Mouse (Mus musculus) left cerebral cortex, postnatal 36 days (tissue): ENCODE data around the gene St3gal2. TPM values are rescaled to one million over a fixed set of nuclear protein-coding genes. Genes with fewer than 3 reads are reported as not detected.
A peak's percentile ranks its signal among the peaks of the same experiment; 100 is the strongest.
"Not testable (repeated sequence)": the region's sequence is repeated elsewhere in the genome, so short reads cannot be mapped to it uniquely, and the experiment has no call there.

Experiments used
- DNase-seq, 2 experiments: peaks; one replicate each; pipeline ENCODE4 v3.0.0; 2021 to 2022; ENCODE audit warnings: low spot score in 2 of 2, mixed read lengths in 1 of 2
- intact Hi-C: fragments of 180-260 bp; cut with DNase I; formaldehyde crosslinking; loops from one replicate; pipeline ENCODE4 v1.15.1; 2025
- total RNA-seq, 2 experiments: library from RNA; stranded (reverse); gene quantifications; 2 replicates each; pipeline ENCODE4 v1.2.3; 2021

Gene St3gal2
- total RNA-seq, 2 experiments from 2014 or later: 93.3 to 94.1 TPM

DNA sequence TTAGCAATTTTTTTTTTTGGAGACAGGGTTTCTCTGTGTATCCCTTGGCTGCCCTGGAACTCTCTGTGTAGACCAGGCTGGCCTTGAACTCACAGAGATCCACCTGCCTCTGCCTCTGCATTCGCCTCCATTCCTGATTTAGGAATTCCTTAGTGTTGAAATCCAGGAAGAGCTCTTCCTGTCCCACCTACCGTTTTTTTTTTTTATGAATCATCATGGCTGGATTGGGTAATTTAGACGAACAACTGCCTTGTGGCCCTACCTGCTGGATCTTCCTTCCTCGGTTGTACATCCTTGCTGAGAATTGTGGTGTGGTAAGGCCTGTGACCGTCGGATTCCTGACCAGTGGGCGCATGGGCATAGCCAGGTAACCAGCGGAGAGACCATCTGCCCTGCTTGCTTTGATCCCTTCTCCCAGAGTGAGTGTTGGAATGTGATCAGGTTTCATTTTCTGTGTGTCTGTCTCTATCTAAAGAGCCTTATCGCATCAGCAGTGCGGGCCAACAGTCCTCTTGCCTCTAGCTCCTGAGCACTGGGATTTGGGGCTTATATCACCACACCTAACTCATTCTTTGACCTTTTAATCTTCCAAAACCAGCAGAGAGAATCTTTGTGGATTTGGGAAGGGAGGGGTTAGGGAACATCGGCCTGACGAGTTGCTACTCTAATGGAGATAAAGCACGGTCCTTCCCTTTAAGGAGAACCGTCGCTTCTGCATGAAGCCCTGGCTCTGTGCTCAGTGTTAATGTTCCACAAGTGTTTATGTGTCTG is 21.1 kb downstream of the St3gal2 start:
- DNase-seq: no peak
- intact Hi-C loops: no loop called here

DNA sequence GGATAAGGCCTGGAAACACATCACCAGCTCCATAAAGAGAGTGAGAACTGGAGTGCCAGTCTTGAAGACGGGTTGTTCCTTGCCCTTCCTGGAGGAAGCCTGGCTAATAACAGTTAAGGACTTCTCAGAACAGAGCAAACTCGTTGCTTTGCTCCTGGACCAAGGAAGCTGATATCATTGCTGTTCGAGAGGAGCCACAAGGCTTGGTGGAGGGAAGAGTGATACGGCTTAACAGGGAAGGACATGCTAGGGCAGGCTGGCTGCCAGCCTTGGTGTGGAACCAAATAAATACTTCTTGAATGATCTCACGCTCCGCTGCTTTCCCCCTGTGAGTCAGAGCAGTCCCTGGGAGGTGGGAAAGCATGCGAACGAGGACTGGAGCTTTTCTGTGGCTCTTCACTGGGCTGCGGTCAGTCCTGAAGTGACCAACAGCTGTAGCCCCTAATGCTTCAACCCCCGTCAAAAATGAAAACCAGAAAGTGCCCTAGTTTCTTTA is 21.8 kb downstream of the St3gal2 start:
- intact Hi-C loops: no loop called here
- DNase-seq: no peak

DNA sequence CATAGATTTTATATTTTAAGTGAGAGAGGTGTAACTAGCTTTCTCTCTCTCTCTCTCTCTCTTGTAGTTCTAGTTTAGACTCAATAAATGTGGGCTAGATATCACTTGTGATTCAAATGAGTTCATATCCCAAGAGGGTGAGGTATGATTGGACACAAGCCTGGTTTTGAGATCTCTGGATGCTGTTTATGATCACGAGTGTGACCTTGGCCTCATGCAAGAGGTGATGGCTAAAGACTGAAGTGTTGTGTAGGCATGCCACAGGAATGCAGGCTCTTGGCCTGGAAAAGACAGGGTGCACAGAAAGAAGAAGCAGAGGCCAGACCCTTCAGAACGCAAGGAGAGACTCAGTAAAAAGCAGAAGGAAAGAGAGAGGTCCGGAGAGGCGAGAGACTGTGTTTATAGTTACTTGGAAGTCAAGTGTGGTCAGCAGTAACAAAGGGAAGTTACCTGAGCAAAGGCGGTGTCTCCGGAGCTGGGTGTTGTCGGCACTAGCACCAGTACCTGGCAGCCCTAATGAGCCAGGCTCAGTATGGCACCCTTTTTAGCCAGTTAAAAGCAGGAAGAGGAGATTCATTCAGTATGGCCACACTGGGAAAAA is 24.7 kb downstream of the St3gal2 start:
- DNase-seq: no peak
- intact Hi-C loops: no loop called here

DNA sequence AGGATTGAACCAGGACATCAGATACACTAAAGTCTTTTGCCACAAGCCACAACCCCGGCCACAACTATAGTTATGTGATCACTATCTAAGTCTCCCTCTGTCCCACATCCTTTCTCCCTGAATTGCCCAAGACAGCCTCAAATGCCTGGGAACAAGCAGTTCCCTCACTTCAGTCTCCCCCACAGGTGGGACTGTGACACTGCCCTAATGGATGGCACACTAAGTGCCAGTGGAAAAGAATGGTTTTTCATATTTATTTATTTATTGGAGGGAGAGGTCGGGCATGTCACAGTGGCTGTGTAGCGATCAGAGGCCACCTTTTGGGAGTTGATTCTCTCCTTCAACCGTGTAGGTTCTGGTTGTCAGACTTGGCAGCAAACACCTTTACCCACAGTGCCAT is 26.0 kb downstream of the St3gal2 start:
- DNase-seq: no peak
- intact Hi-C loops: no loop called here

- DNase-seq: peak; percentile 37 to 44
- intact Hi-C loops: no loop called here
Observed at GRCm38 (mm10) chr8:110950065-110950484, 30.4 kb downstream of the St3gal2 start.

DNA sequence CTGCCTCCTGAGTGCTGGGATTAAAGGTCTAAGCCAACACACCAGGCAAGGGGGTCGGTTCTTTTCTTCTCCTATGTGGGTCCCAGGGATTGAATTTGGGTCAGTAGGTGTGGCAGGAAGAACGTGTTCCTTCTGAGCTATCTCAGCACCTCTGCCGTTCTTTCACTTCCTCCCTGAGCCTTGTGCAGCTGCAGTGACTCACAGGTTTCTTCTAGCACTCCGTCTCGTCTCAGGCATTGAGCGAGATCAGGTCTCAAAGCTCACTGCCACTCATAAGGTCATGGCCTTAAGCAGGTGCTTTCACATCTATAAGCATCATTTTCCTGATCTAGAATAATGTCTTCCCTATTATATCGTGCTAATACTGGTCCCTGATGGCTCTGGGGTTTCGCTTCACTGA is 35.1 kb downstream of the St3gal2 start:
- intact Hi-C loops: no loop called here
- no peak for DNase-seq

DNA sequence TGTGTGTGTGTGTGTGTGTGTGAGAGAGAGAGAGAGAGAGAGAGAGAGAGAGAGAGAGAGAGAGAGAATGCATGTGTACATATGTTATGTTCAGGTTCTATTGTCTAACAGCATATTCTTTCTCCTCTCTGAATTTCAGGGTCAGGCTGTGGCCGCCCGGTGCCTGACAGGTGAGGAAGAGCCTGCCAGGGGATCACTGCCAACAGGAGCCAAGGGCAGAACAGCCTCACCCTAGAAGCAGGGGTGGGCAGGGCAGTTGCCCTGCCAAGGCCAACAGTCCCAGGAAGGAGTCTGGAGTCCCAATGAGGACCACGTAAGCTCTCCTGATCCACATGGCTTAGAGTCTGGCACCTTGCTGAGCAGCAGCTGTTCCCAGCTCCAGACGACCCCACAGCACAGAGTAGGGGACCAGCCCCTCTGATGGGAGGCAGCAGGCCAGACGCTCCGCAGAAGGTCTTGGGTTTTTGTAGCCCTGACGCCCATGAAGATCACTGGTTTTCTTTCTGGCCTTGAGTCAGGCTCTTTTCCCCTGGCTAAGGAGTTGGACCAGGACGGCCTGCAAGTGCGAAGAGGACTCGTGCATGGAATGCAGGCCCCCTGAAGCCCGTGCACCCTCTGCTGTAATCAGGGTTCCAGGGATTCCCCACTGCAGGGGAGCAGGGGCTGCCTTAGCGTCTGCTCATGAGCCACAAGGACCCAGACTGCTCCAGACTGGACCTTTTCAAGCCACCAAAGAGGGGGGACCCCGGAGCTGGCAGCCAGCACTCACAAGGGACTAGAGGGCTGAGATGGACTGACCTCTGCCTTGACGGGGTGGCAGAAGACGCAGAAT is 37.1 kb downstream of the St3gal2 start:
- no peak for DNase-seq
- intact Hi-C loops: no loop called here

DNA sequence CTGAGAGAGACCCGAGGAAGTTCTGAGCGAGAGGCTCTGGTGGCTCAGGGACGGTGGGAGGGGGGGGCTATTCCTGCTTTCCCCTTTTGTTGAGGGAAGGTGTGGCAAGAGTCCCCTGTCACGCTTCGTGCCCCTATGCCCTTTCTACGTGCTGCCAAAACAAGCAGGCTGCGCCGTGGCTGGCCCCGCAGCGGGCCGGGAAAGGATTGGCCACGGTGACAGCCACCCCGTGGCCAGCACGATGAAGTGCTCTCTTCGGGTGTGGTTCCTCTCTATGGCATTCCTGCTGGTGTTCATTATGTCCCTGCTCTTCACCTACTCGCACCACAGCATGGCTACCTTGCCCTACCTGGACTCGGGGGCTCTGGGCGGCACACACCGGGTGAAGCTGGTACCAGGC is 37.7 kb downstream of the St3gal2 start:
- intact Hi-C loops: no loop called here
- DNase-seq: no peak

- intact Hi-C loops: no loop called here
- no peak for DNase-seq
Observed at GRCm38 (mm10) chr8:110958135-110958534, 38.4 kb downstream of the St3gal2 start.

DNA sequence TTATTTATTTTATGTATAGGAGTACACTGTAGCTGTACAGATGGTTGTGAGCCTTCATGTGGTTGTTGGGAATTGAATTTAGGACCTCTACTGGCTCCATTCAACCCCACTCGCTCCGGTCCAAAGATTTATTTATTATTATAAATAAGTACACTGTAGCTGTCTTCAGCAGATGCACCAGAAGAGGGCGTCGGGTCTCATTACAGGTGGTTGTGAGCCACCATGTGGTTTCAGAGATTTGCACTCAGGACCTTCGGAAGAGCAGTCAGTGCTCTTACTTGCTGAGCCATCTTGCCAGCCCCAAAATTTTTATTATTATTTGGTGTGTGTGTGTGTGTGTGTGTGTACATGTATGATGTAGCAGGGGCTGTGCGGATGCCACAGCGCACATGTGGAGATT is 38.8 kb downstream of the St3gal2 start:
- DNase-seq, intact Hi-C loops: not testable (repeated sequence)

GRCm38 (mm10) chr8:110959071-110959780 is 39.5 kb downstream of the St3gal2 start:
- intact Hi-C loops: no loop called here
- DNase-seq: no peak

- DNase-seq: no peak
- intact Hi-C loops: no loop called here
Observed at GRCm38 (mm10) chr8:110959906-110960305, 40.2 kb downstream of the St3gal2 start.

DNA sequence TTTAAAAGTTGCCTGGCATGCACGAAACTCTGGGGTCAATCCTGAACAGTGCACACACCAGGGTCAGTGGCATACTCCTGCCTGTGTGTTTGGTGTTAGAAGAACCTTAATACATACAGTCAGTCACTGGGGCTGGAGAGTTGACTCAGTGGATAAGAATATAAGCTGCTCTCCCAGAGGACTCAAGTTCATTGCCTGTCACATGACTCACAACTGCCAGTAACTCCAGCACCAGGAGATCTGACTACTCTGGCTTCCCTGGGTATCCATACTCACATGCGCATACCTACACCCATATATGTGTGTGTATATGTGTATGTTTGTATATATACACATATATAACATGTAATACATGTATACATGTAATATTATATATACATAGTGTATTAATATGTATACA is 43.3 kb downstream of the St3gal2 start:
- no peak for DNase-seq
- intact Hi-C loops: no loop called here

DNA sequence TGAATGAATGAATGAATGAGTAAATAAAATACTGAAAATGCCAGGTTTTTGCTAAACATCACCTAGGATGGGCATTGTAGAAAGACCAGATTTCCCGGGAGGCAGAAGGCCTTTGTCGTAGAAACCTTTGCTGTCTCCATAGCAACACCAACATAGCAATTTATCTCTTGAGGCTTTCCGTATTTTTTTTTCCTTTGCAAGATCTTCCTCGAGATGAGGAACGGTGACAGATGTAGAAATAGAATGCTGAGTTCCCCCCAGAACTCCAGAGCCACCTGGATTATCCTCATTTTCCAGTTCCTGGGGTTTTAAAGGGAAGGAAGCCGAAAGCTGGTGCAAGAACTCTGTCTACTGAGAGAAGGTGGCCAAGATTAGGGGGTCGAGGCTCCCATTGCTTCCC is 44.9 kb downstream of the St3gal2 start:
- no peak for DNase-seq
- intact Hi-C loops: no loop called here

DNA sequence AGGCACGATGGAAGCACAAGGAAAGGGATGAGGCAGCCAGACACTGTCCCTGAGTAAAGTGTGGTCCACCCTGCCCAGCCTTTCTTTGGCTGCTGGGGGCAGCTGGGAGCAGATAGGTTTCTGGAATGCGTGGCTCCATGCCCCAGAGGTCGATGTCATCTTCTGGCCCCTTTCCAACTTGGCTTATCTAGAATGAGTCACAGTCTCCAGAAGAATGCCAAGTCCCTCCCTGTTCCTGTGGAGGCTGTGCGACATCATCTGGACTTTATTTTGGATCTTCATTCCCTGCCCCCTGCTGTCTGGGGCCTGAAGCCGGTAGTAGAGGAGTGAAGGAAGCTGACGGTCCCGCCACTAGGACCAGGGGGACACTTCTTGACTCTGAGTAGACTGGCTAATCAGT is 45.9 kb downstream of the St3gal2 start:
- intact Hi-C loops: no loop called here
- peak; percentile 67 to 73 for DNase-seq

DNA sequence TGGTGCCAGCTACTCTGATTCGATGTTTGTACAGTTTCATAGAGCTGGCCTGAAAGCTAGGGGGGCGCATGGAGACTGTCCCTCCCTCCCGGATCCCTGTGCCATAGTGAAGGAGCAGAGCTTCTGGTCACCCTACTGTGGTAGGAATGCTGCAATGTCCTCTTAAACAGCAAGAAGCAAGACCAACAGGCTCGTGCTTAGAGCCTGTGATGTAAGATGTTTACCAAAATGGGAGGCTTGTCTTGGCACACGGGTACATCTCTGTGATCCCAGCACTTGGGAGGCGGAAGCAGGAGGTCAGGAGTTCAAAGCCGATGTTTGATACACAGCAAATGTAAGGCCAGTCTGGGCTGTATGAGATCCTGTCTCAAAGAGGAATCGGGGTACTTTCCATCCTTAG is 46.9 kb downstream of the St3gal2 start:
- DNase-seq: no peak
- intact Hi-C loops: no loop called here

DNA sequence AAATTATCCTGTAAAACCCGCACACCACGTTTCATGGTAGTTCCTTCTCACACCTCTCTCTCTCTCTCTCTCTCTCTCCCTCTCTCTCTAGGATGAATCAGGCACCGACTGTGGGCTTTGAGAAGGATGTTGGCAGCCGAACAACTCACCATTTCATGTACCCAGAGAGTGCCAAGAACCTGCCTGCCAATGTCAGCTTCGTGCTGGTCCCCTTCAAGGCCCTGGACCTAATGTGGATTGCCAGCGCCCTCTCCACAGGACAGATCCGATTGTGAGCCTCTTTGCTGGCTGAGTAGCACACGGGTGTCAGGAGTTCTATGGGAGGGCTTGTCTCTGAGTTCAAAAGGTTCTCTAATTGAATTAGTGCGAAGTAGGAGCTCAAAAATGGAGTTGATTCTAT is 47.6 kb downstream of the St3gal2 start:
- DNase-seq: no peak

GRCm38 (mm10) chr8:110969910-110970770 is 50.4 kb downstream of the St3gal2 start:
- DNase-seq: peak; percentile 90 to 93
- intact Hi-C loops: loop anchor here (2.0 kb wide), 1 partner anchor 51 kb away; the partner anchor contains the start of gene St3gal2

More for the DNA sequence above, 47.6 kb downstream of the St3gal2 start:
- intact Hi-C loops: no loop called here

DNA sequence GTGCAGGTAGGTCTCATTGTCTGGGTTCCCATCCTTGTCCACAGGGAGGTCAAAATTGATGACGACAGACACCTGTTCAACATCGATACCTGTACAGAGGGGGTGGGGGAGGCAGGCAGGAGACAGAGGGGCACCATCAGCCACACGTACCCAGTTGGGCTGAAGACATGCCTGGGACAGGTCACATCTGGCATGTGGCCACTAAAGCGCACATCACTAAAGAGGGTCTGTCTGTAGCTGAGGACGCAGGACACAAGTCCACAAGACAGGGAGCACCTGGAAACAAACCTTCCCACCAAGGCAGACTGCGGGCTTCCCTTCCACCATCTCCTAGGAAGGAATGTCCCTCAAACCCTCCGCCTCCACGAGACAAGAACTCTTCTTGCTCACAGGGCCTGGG is 56.8 kb downstream of the St3gal2 start:
- DNase-seq, intact Hi-C loops: not testable (repeated sequence)
